Mouse (Mus musculus): ENCODE results near the gene Rpl18a. TPM values are rescaled to one million over a fixed set of nuclear protein-coding genes. Genes with fewer than 3 reads are reported as not detected.
A peak's percentile ranks its signal among the peaks of the same experiment; 100 is the strongest.
"Not testable (repeated sequence)": the region's sequence is repeated elsewhere in the genome, so short reads cannot be mapped to it uniquely, and the experiment has no call there.

Rpl18a gene
- polyA plus RNA-seq, 1 experiment from 2014 or later = 2,490 TPM

GRCm38 (mm10) chr8:70900872-70901387 lies 3.7 kb upstream of the Rpl18a start:
- no peak for ATAC-seq
- TF ChIP-seq CTCF (IDR thresholded peaks at IDR 0.05; ENCODE audit: low read depth) (no peak), EP300 (IDR thresholded peaks at IDR 0.05; ENCODE audit: low read depth) (no peak)

GRCm38 (mm10) chr8:70899226-70899625 lies 2.0 kb upstream of the Rpl18a start:
- WGBS (ENCODE audit: insufficient replicate concordance) = 90% methylated on average over 2 of the region's 2 CpGs
- H3K4me3 ChIP-seq (ENCODE audit: low read depth, low read length) = no peak overlapping the region

More at GRCm38 (mm10) chr8:70900872-70901387, 3.7 kb upstream of the Rpl18a start:
- Histone ChIP-seq H3K4me3 (ENCODE audit: low read depth, low read length) (no peak overlapping the region), H3K36me3 (replicated peaks; ENCODE audit: insufficient read depth, low read length) (no peaks in the 10 kb centered on the region; the same call in 1 of the 2 replicates), H3K27me3 (ENCODE audit: insufficient read depth, low read length) (no peaks in the 10 kb centered on the region), H3K4me1 (ENCODE audit: insufficient read depth) (peaks cover 22% of the 10 kb centered on the region), H3K9ac (replicated peaks) (no peak overlapping the region), H3K27ac (ENCODE audit: low read depth) (no peak overlapping the region), H3K4me2 (ENCODE audit: low read depth, low read length) (no peak overlapping the region), H3K9me3 (ENCODE audit: low read length) (no peaks in the 10 kb centered on the region)
- WGBS (ENCODE audit: insufficient replicate concordance) = 66% methylated on average over 2 of the region's 2 CpGs
- no peak for DNase-seq

GRCm38 (mm10) chr8:70898661-70899198 lies 1.5 kb upstream of the Rpl18a start:
- Histone ChIP-seq H3K4me2 (ENCODE audit: low read depth, low read length) (no peak overlapping the region), H3K9me3 (ENCODE audit: low read length) (no peaks in the 10 kb centered on the region), H3K36me3 (replicated peaks; ENCODE audit: insufficient read depth, low read length) (peaks cover 20% of the 10 kb centered on the region), H3K27me3 (ENCODE audit: insufficient read depth, low read length) (no peaks in the 10 kb centered on the region), H3K4me3 (ENCODE audit: low read depth, low read length) (no peak overlapping the region), H3K4me1 (ENCODE audit: insufficient read depth) (peaks cover 17% of the 10 kb centered on the region), H3K27ac (ENCODE audit: low read depth) (0 out of 2 replicates have a peak overlapping the region, but pooled peaks have one; percentile 29), H3K9ac (replicated peaks) (no peak overlapping the region; the same call in 1 of the 2 replicates)
- 31% methylated on average over 2 of the region's 2 CpGs for WGBS (ENCODE audit: insufficient replicate concordance)
- ATAC-seq (no peak), DNase-seq (peak; percentile 28)
- TF ChIP-seq CTCF (IDR thresholded peaks at IDR 0.05; ENCODE audit: low read depth) (no peak), EP300 (IDR thresholded peaks at IDR 0.05; ENCODE audit: low read depth) (no peak)

More at GRCm38 (mm10) chr8:70899226-70899625, 2.0 kb upstream of the Rpl18a start:
- peaks cover 17% of the 10 kb centered on the region for H3K4me1 ChIP-seq (ENCODE audit: insufficient read depth)
- no peak overlapping the region for H3K4me2 ChIP-seq (ENCODE audit: low read depth, low read length)
- H3K27ac ChIP-seq (ENCODE audit: low read depth) = 0 out of 2 replicates have a peak overlapping the region, but pooled peaks have one; percentile 29
- no peaks in the 10 kb centered on the region for H3K27me3 ChIP-seq (ENCODE audit: insufficient read depth, low read length)
- TF ChIP-seq EP300 (IDR thresholded peaks at IDR 0.05; ENCODE audit: low read depth) = no peak
- TF ChIP-seq CTCF (IDR thresholded peaks at IDR 0.05; ENCODE audit: low read depth) = no peak
- ATAC-seq (no peak), DNase-seq (no peak)
- no peak overlapping the region; the same call in 1 of the 2 replicates for H3K9ac ChIP-seq (replicated peaks)
- peaks cover 16% of the 10 kb centered on the region for H3K36me3 ChIP-seq (replicated peaks; ENCODE audit: insufficient read depth, low read length)
- H3K9me3 ChIP-seq (ENCODE audit: low read length) = no peaks in the 10 kb centered on the region

- peak; percentile 87 for DNase-seq
- Histone ChIP-seq H3K27ac (ENCODE audit: low read depth) (peak overlapping the region; percentile 80), H3K4me2 (ENCODE audit: low read depth, low read length) (peak overlapping the region; percentile 79), H3K9ac (replicated peaks) (peak overlapping the region; percentile 76), H3K27me3 (ENCODE audit: insufficient read depth, low read length) (peaks cover 6% of the 10 kb centered on the region), H3K4me1 (ENCODE audit: insufficient read depth) (peaks cover 17% of the 10 kb centered on the region), H3K4me3 (ENCODE audit: low read depth, low read length) (peak overlapping the region; percentile 70), H3K9me3 (ENCODE audit: low read length) (no peaks in the 10 kb centered on the region), H3K36me3 (replicated peaks; ENCODE audit: insufficient read depth, low read length) (peaks cover 20% of the 10 kb centered on the region)
- TF ChIP-seq CTCF (IDR thresholded peaks at IDR 0.05; ENCODE audit: low read depth) (peak; percentile 99), EP300 (IDR thresholded peaks at IDR 0.05; ENCODE audit: low read depth) (no peak; the same call in 1 of the 2 replicates)
- peak; percentile 60 for ATAC-seq
- WGBS (ENCODE audit: insufficient replicate concordance) = under 1% methylated on average over 20 of the region's 20 CpGs
Measured at GRCm38 (mm10) chr8:70897681-70898413, 635 bp upstream of the Rpl18a start.

- TF ChIP-seq EP300 (IDR thresholded peaks at IDR 0.05; ENCODE audit: low read depth) (no peak), CTCF (IDR thresholded peaks at IDR 0.05; ENCODE audit: low read depth) (no peak)
- H3K4me3 ChIP-seq (ENCODE audit: low read depth, low read length) = peak overlapping the region; percentile 70
- peaks cover 27% of the 10 kb centered on the region for H3K4me1 ChIP-seq (ENCODE audit: insufficient read depth)
- ATAC-seq = no peak
- peaks cover 20% of the 10 kb centered on the region for H3K27me3 ChIP-seq (ENCODE audit: insufficient read depth, low read length)
- no peak for DNase-seq
- peak overlapping the region; percentile 80 for H3K9ac ChIP-seq (replicated peaks)
- peaks cover 20% of the 10 kb centered on the region for H3K36me3 ChIP-seq (replicated peaks; ENCODE audit: insufficient read depth, low read length)
- peak overlapping the region; percentile 71 for H3K27ac ChIP-seq (ENCODE audit: low read depth)
- WGBS (ENCODE audit: insufficient replicate concordance) = 6% methylated on average over 25 of the region's 25 CpGs
- peak overlapping the region; percentile 90 for H3K4me2 ChIP-seq (ENCODE audit: low read depth, low read length)
- H3K9me3 ChIP-seq (ENCODE audit: low read length) = no peaks in the 10 kb centered on the region
Measured at GRCm38 (mm10) chr8:70896316-70897020, 744 bp downstream of the Rpl18a start.

- not testable (repeated sequence) for H3K9me3 ChIP-seq (ENCODE audit: low read length); H3K27ac ChIP-seq (ENCODE audit: low read depth); ATAC-seq
- peak overlapping the region; percentile 80 for H3K9ac ChIP-seq (replicated peaks)
- peak; percentile 14 for DNase-seq
- WGBS (ENCODE audit: insufficient replicate concordance) = 78% methylated on average over 24 of the region's 24 CpGs
- peak overlapping the region; percentile 90 for H3K4me2 ChIP-seq (ENCODE audit: low read depth, low read length)
- peaks cover 27% of the 10 kb centered on the region for H3K27me3 ChIP-seq (ENCODE audit: insufficient read depth, low read length)
- H3K36me3 ChIP-seq (replicated peaks; ENCODE audit: insufficient read depth, low read length) = peaks cover 20% of the 10 kb centered on the region
- H3K4me3 ChIP-seq (ENCODE audit: low read depth, low read length) = peak overlapping the region; percentile 70
- H3K4me1 ChIP-seq (ENCODE audit: insufficient read depth) = peaks cover 30% of the 10 kb centered on the region
Measured at GRCm38 (mm10) chr8:70895571-70896259, 1.5 kb downstream of the Rpl18a start.

All from liver, postnatal 0 days (tissue).